Mouse (Mus musculus) lung, postnatal 0 days (tissue): ENCODE measurements at regions not wholly inside any gene's neighbourhood (a gene's known extent, or its start where the extent isn't known, plus 50 kb on each side); places are given as distances from the start of the nearest gene placed in this dataset.

Experiments
- ATAC-seq: fragments of 200-750 bp; cut with Nextera tagmentation; 2 replicates; pipeline ENCODE4 v1.8.0; 2017; ENCODE audit warnings: moderate library complexity
- DNase-seq: peaks from one replicate; pipeline ENCODE4 v3.0.0-alpha.2; 2016; ENCODE audit warnings: low spot score
- H3K27ac ChIP-seq: fragments of 300-500 bp; sonication (generic); 2 replicates; pipeline ENCODE4 v1.5.1; 2014; ENCODE audit warnings: antibody characterized with exemption, mild to moderate bottlenecking, low read length, mixed read lengths
- H3K27me3 ChIP-seq: fragments of 300-500 bp; sonication (generic); replicated peaks from 2 replicates; pipeline ENCODE4 v1.6.1; 2014; ENCODE audit warnings: low read length, mixed read lengths; ENCODE audit not compliant: insufficient read depth
- H3K36me3 ChIP-seq: fragments of 300-500 bp; sonication (generic); 2 replicates; pipeline ENCODE4 v1.6.1; 2014; ENCODE audit warnings: low read length, mixed read lengths; ENCODE audit not compliant: insufficient read depth
- H3K4me1 ChIP-seq: fragments of 300-500 bp; sonication (generic); 2 replicates; pipeline ENCODE4 v1.6.1; 2014; ENCODE audit warnings: antibody characterized with exemption, low read depth, low read length, mixed read lengths; ENCODE audit not compliant: insufficient read depth
- H3K4me2 ChIP-seq: fragments of 300-500 bp; sonication (generic); replicated peaks from 2 replicates; pipeline ENCODE4 v1.6.1; 2014; ENCODE audit warnings: low read depth, mild to moderate bottlenecking, low read length, moderate library complexity, mixed read lengths
- H3K4me3 ChIP-seq: fragments of 300-500 bp; sonication (generic); 2 replicates; pipeline ENCODE4 v1.5.1; 2014; ENCODE audit warnings: low read depth, low read length
- H3K9ac ChIP-seq: fragments of 300-500 bp; sonication (generic); replicated peaks from 2 replicates; pipeline ENCODE4 v1.6.1; 2014; ENCODE audit warnings: low read depth, mild to moderate bottlenecking
- H3K9me3 ChIP-seq: fragments of 300-500 bp; sonication (generic); 2 replicates; pipeline ENCODE4 v1.6.1; 2016; ENCODE audit warnings: low read length, mixed read lengths
- CTCF ChIP-seq: IDR thresholded peaks from 2 replicates; pipeline ENCODE4 v1.5.1; 2016; ENCODE audit warnings: antibody characterized with exemption, mild to moderate bottlenecking
- EP300 ChIP-seq: IDR thresholded peaks from 2 replicates; pipeline ENCODE4 v1.6.1; 2016; ENCODE audit warnings: antibody characterized with exemption, mild to moderate bottlenecking, control low read depth
- WGBS: fragments of 180-500 bp; shearing (Covaris S2); extraction: QIAGEN DNeasy Blood & Tissue Kit; methylation state at CpG from one replicate; pipeline ENCODE4 v1.1.7; 2014; 5-methylcytosine and 5-hydroxymethylcytosine counted together

GRCm38 (mm10) chrX:152918212-152918611 lies 88.1 kb upstream of the Usp51 start:
- peak; percentile 35 for DNase-seq
- Histone ChIP-seq H3K4me3 (no peak overlapping the region), H3K4me1 (no peaks in the 10 kb centered on the region)

DNA sequence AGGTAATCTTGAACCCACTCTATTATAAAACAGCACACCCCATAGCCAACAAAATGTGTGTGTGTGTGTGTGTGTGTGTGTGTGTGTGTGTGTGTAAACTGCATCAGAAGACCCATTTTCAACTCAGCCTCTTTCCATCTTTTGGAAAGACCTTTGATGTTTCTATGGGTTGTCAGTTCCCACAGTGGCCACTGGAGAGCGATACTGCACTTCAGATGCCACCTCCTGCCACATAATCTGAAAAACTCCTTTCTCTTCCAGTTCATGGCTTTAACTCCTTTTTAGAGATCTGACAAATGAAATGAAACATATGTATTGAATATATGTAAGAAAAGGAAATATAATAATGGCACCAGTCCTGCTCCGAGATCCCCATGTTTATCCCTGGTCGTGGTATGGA lies 79.3 kb upstream of the Usp51 start:
- WGBS = 46% methylated on average over 3 of the region's 3 CpGs
- H3K36me3 ChIP-seq = no peaks in the 10 kb centered on the region
- H3K27me3 ChIP-seq = no peaks in the 10 kb centered on the region
- H3K27ac ChIP-seq = no peak overlapping the region
- H3K9ac ChIP-seq = no peak overlapping the region
- no peak overlapping the region for H3K4me2 ChIP-seq
- TF ChIP-seq CTCF (peak; percentile 69), EP300 (no peak)
- H3K9me3 ChIP-seq = no peaks in the 10 kb centered on the region
- no peaks in the 10 kb centered on the region for H3K4me1 ChIP-seq
- H3K4me3 ChIP-seq = no peak overlapping the region
- no peak for ATAC-seq
- DNase-seq = peak; percentile 5

More at GRCm38 (mm10) chrX:152918212-152918611, 88.1 kb upstream of the Usp51 start:
- H3K27ac ChIP-seq = no peak overlapping the region
- WGBS = 36% methylated on average over 1 of the region's 1 CpGs
- no peak overlapping the region for H3K4me2 ChIP-seq
- no peaks in the 10 kb centered on the region for H3K9me3 ChIP-seq
- no peaks in the 10 kb centered on the region for H3K36me3 ChIP-seq
- H3K27me3 ChIP-seq = no peaks in the 10 kb centered on the region
- no peak for ATAC-seq
- H3K9ac ChIP-seq = no peak overlapping the region
- TF ChIP-seq CTCF (peak; percentile 81), EP300 (no peak)

DNA sequence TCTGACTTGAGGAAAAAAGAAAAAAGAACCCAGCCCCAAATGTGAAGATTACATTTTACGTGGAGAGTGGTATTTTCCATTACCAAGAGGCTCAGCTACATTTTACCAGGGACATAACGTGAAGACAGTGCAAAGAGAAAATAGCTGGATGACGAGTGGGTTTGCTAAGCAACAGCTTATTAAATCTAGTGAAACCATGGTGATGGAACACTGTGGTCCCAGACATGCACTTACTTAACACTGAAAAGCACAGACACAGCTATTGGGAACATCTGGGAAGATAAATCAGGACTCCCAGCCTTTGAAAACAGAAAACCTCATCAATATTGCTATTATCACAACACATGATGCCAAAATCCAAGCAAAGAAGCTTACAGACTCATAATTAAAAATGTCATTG lies 60.1 kb upstream of the Usp51 start:
- Histone ChIP-seq H3K4me3 (no peak overlapping the region), H3K27me3 (no peaks in the 10 kb centered on the region), H3K9me3 (no peaks in the 10 kb centered on the region), H3K9ac (no peak overlapping the region), H3K4me1 (no peaks in the 10 kb centered on the region), H3K36me3 (no peaks in the 10 kb centered on the region), H3K4me2 (no peak overlapping the region), H3K27ac (no peak overlapping the region)
- WGBS = 57% methylated on average over 3 of the region's 3 CpGs
- ATAC-seq = no peak
- no peak for DNase-seq
- TF ChIP-seq EP300 (no peak), CTCF (no peak)
